Mouse (Mus musculus) lung, adult 2 months (tissue): Measurements from ENCODE around the gene Senp3. TPM values are rescaled to one million over a fixed set of nuclear protein-coding genes. Genes with fewer than 3 reads are reported as not detected.

Experiments
- DNase-seq: peaks from one replicate; pipeline ENCODE4 v3.0.0; 2022
- H3K4me1 ChIP-seq: fragments of 200-500 bp; 2 replicates; pipeline ENCODE4 v1.6.1; 2011; ENCODE audit warnings: low read length; ENCODE audit not compliant: control insufficient read depth, insufficient read depth
- H3K4me3 ChIP-seq: fragments of 200-500 bp; replicated peaks from 2 replicates; pipeline ENCODE3; 2011; ENCODE audit warnings: low read depth, mild to moderate bottlenecking, control low read depth, low read length; ENCODE audit errors: extremely low read depth
- CTCF ChIP-seq: fragments of 200-500 bp; IDR thresholded peaks from 2 replicates; pipeline ENCODE4 v1.5.1; 2011; ENCODE audit warnings: mild to moderate bottlenecking, low read length, control low read depth; ENCODE audit not compliant: insufficient read depth
- POLR2A ChIP-seq: fragments of 200-500 bp; IDR thresholded peaks from 2 replicates; pipeline ENCODE4 v1.6.1; 2011; ENCODE audit warnings: low read depth, mild to moderate bottlenecking, control low read depth, low read length, borderline replicate concordance; ENCODE audit errors: extremely low read depth
- WGBS: fragments of 180-500 bp; shearing (Covaris S2); methylation state at CpG from one replicate; pipeline ENCODE4 v1.1.7; 2018; 5-methylcytosine and 5-hydroxymethylcytosine counted together
- polyA plus RNA-seq: library from polyadenylated mRNA; depleted of rRNA; stranded (reverse); fragments of >200 nt; gene quantifications from 2 replicates; pipeline ENCODE4 v1.2.3, GENCODE M21; 2012

The Senp3 gene
- polyA plus RNA-seq, 1 experiment = 55.0 TPM

DNA sequence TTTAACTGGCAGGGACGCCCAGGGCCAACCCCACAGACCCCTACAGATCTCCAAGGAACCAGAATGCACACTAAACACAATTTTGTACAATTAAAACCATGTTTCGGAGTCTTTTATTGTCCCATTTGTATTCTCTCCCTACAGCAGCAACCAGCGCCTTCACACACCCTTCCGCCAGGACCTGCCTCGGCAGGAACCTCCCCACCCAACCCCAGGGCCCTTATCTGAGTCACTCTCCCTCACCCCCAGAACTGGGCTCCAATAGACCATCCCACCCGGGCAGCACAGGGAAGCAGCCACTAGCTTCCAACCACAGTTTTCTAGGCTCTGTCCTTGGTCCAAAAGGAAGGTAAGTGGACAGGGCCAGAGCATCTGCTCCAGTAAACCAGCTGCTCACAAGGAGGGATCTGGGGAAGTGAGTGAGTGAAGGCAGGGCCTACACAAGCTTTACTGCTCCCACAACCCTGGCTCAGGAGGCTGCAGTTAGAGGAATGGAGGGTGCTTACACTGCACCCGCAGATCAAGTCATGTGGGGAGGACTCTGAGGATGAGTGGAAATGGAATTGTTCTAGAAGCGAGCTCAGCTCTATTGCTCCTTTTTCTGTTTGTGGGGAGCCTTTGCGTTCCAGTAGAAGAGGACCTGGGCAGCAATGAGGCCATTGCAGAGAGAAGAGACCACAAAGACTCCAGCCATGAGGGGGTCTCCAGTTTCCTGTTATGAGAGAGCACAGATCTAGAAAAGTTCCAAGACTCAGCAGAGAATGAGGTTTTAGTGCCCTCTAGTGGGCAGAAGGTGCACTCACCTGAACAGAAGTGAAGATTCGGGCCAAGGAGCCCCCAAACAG, 25.0 kb downstream of the Senp3 start:
- 73% methylated on average over 10 of the region's 10 CpGs for WGBS
- Histone ChIP-seq H3K4me3 (no peak overlapping the region), H3K4me1 (no peaks in the 10 kb centered on the region)
- peak; percentile 38 for DNase-seq
- TF ChIP-seq CTCF (peak; percentile 68), POLR2A (no peak)

DNA sequence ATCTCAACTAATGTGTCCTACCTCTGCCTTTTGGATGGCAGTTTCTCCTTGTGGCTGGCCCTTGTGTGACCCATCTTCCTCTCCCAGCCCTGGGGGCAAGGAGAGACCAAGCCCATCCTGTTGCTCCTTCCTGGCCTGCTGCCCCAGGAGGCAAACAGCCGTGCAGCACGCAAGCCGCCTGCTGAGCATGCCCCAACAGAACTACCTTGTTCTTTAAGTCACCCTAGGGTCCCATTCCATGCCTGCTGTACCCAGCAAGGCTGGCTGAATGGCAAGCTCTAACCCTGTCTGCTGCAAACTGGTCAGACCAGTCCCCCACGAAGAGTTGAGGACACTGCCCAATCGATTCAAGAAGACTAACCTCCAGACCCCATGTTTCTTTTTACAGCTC, 25.8 kb downstream of the Senp3 start:
- TF ChIP-seq CTCF (no peak), POLR2A (no peak)
- DNase-seq = no peak
- no peaks in the 10 kb centered on the region for H3K4me1 ChIP-seq
- no peak overlapping the region for H3K4me3 ChIP-seq
- 51% methylated on average over 5 of the region's 5 CpGs for WGBS

DNA sequence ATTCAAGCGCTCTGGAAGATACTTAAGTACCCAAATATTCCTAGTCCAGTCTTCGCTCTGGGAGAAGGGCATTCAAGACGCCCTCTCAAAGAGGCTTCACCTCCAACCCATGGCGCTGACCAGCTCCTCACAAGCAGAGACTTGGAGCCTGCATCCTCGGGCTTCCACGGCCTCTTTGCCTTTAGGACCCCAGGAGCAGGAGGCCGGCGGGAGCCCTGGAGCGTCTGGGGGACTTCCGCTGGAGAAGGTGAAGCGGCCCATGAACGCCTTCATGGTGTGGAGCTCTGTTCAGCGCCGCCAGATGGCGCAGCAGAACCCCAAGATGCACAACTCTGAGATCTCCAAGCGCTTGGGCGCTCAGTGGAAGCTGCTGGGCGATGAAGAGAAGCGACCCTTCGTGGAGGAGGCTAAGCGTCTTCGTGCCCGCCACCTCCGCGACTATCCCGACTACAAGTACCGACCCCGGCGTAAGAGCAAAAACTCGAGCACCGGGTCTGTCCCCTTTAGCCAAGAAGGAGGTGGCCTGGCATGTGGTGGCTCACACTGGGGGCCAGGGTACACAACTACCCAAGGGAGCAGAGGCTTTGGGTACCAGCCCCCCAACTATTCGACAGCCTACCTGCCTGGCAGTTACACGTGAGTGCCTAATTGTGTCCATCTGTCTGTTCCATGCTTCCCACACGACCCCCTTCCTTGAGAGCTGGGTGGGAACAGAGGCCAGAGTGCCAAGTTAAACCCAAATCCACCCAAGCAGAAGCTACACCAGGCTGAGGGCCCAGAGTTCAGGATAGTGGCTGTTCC, 26.4 kb downstream of the Senp3 start, which contains the start of gene Sox15:
Gene Sox15 (plus strand): TSS at position 51 of the 801 bp plus-strand sequence.
- H3K4me1 ChIP-seq = no peaks in the 10 kb centered on the region
- TF ChIP-seq CTCF (peak; percentile 76), POLR2A (no peak)
- WGBS = 24% methylated on average over 34 of the region's 34 CpGs
- peak; percentile 58 for DNase-seq
- H3K4me3 ChIP-seq = no peak within 1 kb of the TSS

DNA sequence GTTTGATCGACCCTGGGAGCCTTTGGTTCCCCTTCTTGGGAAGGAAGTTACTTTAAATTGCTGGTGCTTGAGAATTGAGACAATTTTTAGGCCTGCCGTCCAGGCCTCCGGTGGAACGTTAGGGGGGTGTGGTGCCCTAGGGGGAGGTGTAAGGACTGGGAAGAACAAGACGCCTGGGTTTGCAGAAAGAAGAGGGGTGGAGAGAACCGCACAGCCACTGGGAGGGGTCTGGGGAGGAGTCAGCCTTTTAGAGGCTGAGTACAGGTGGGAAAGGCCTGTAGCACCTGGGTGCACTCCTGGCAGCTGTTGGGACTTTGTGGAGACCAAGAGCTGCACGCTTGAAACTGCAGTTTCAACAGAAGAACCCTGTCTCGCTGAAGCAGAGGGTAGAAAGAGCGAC, 27.1 kb downstream of the Senp3 start:
- Histone ChIP-seq H3K4me1 (no peaks in the 10 kb centered on the region), H3K4me3 (no peak overlapping the region)
- TF ChIP-seq CTCF = no peak
- TF ChIP-seq POLR2A = no peak
- WGBS = 41% methylated on average over 9 of the region's 9 CpGs
- DNase-seq = no peak

DNA sequence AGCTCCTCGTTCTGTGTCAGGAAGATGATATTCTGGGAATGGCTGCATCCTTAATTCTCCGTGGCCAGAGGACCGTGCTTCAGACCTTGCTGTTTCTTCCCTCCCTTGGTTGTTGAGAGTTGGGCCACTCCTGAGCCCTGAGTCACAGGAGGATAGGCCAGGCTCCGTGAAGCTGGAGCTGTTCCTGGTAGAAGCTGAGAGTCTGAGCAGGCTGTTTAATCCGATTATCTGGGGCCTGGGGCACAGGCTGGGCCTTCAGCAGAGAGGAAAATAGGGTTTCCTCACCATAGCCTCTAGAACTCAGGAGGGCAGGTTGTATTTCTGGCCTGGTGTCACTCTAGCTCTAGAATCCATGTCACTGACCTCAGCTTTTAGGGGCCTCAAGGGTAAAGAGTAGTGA, 28.5 kb downstream of the Senp3 start:
- WGBS = 66% methylated on average over 5 of the region's 5 CpGs

DNA sequence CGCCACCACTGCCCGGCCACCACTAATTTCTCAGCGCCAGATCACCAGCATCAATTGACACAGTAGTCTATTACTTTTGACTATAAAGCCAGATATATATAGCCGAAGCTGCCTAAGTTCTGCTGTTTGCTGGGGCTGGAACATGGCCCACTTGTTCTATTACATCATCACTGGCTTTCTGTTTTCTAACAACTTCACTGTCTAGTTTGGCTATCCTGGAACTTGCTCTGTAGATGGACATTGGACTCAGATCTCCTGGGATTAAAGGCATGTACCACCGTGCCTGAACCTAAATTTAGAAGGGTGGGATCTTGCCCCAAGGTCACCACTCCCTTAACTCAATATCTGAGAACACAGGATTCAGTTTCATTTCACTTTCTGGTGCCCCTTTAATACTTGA, 36.0 kb downstream of the Senp3 start:
- 80% methylated on average over 5 of the region's 5 CpGs for WGBS
- Histone ChIP-seq H3K4me3 (no peak overlapping the region), H3K4me1 (no peaks in the 10 kb centered on the region)
- TF ChIP-seq CTCF (no peak), POLR2A (no peak)
- no peak for DNase-seq

More for the DNA sequence above, 28.5 kb downstream of the Senp3 start:
- no peak for DNase-seq
- no peak for TF ChIP-seq CTCF
- no peak for TF ChIP-seq POLR2A
- Histone ChIP-seq H3K4me3 (no peak overlapping the region), H3K4me1 (no peaks in the 10 kb centered on the region)

DNA sequence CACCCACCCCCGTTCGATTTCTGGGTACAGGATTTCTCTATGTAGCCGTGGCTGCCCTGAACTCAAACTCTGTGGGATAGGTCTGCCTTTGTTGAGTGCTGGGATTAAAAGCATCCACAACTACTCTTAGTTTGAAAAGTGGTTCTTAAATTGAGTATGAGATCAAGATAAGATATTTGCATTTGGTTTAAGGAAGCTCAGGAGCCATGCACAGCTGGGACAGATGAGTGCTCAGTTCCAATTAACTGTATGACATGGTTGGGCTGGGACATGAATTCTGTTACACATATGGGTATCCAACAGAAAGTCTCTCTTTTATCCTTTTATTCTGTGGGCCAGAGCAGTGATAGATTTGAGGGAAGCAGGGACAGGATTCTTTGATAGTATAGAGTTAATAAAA, 46.4 kb downstream of the Senp3 start:
- DNase-seq = no peak
- H3K4me1 ChIP-seq = peaks cover 5% of the 10 kb centered on the region
- no peak for TF ChIP-seq POLR2A
- no peak for TF ChIP-seq CTCF
- H3K4me3 ChIP-seq = no peak overlapping the region
- WGBS = 68% methylated on average over 3 of the region's 3 CpGs

DNA sequence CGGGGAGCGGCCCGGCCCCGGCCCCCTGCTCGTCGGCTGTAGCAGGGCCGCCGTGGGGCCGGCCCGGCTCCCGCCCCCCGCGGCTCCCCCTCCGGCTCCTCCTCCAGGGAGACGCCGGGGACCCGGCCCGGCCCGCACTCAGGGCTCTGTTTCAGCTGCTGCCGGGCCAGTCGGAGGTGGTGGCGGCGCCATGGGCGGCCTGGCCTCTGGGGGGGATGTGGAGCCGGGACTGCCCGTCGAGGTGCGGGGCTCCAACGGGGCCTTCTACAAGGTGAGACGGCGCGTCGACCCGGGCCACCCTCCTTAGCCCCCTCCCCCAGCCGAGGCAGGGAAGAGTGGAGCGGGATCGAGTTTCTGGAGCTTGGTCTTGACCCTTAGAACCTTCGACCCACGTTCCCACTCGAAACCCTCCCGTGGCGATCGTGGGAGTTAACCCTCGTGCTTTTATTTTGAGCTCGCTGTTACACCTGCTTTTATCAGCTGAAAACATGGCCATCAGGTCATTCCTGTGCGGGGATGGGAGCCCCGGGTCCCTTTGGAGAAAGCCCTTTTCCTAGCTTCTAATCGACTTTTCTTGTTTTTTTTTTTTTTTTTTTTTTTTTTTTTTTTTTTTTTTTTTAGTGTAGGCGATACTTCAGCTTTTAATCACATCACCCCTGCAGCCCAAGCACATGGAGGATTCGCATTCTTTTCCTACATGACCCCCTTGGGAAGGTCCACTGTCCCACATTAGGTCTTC, 48.6 kb downstream of the Senp3 start:
- no peak for DNase-seq

More for the DNA sequence above, 48.6 kb downstream of the Senp3 start:
- Histone ChIP-seq H3K4me3 (peak overlapping the region; percentile 76), H3K4me1 (peaks cover 5% of the 10 kb centered on the region)
- under 1% methylated on average over 39 of the region's 50 CpGs for WGBS
- TF ChIP-seq CTCF (no peak), POLR2A (no peak)
